Mouse (Mus musculus) embryonic facial prominence, embryonic 14.5 days (tissue): Measurements from ENCODE around the gene Slc5a6. TPM values are rescaled to one million over a fixed set of nuclear protein-coding genes. Genes with fewer than 3 reads are reported as not detected.
"Not testable (repeated sequence)": the region's sequence is repeated elsewhere in the genome, so short reads cannot be mapped to it uniquely, and the experiment has no call there.

Experiments used
- ATAC-seq: fragments of 200-750 bp; cut with Nextera tagmentation; 2 replicates; pipeline ENCODE4 v1.8.0; 2017; ENCODE audit warnings: low read depth, moderate number of reproducible peaks, moderate TSS enrichment
- DNase-seq: peaks from one replicate; pipeline ENCODE4 v3.0.0-alpha.2; 2015; ENCODE audit warnings: low spot score
- H3K27ac ChIP-seq: fragments of 300-500 bp; sonication (generic); replicated peaks from 2 replicates; pipeline ENCODE4 v1.5.1; 2014; ENCODE audit warnings: low read depth, mild to moderate bottlenecking, low read length, moderate library complexity
- H3K27me3 ChIP-seq: fragments of 300-500 bp; sonication (generic); replicated peaks from 2 replicates; pipeline ENCODE4 v1.6.1; 2014; ENCODE audit warnings: low read length; ENCODE audit not compliant: control insufficient read depth, insufficient read depth
- H3K36me3 ChIP-seq: fragments of 300-500 bp; sonication (generic); 2 replicates; pipeline ENCODE4 v1.6.1; 2014; ENCODE audit warnings: low read length, mixed read lengths; ENCODE audit not compliant: control insufficient read depth, insufficient read depth
- H3K4me1 ChIP-seq: fragments of 300-500 bp; sonication (generic); 2 replicates; pipeline ENCODE4 v1.6.1; 2014; ENCODE audit warnings: antibody characterized with exemption, low read length; ENCODE audit not compliant: control insufficient read depth, insufficient read depth
- H3K4me2 ChIP-seq: fragments of 300-500 bp; sonication (generic); 2 replicates; pipeline ENCODE4 v1.6.1; 2014; ENCODE audit warnings: low read depth, mild to moderate bottlenecking, low read length, moderate library complexity, mixed read lengths
- H3K4me3 ChIP-seq: fragments of 300-500 bp; sonication (generic); 2 replicates; pipeline ENCODE4 v1.5.1; 2014; ENCODE audit warnings: low read depth, mild to moderate bottlenecking, low read length
- H3K9ac ChIP-seq: fragments of 300-500 bp; sonication (generic); 2 replicates; pipeline ENCODE4 v1.6.1; 2014; ENCODE audit warnings: low read depth, mild to moderate bottlenecking, low read length, moderate library complexity, mixed read lengths
- H3K9me3 ChIP-seq: fragments of 300-500 bp; sonication (generic); 2 replicates; pipeline ENCODE4 v1.6.1; 2016; ENCODE audit warnings: low read length; ENCODE audit not compliant: control insufficient read depth
- WGBS: fragments of 180-500 bp; shearing (Covaris S2); extraction: QIAGEN DNeasy Blood & Tissue Kit; methylation state at CpG from one replicate; pipeline ENCODE4 v1.1.7; 2014; 5-methylcytosine and 5-hydroxymethylcytosine counted together
- polyA plus RNA-seq: library from polyadenylated mRNA; unstranded; fragments of >200 nt; fragmentation: Nextera tagmentation; extraction: Ambion mirVana; gene quantifications from 2 replicates; pipeline ENCODE4 v1.2.1, GENCODE M21; 2014

The Slc5a6 gene
- polyA plus RNA-seq, 1 experiment from 2014 or later, result 14.9 TPM

DNA sequence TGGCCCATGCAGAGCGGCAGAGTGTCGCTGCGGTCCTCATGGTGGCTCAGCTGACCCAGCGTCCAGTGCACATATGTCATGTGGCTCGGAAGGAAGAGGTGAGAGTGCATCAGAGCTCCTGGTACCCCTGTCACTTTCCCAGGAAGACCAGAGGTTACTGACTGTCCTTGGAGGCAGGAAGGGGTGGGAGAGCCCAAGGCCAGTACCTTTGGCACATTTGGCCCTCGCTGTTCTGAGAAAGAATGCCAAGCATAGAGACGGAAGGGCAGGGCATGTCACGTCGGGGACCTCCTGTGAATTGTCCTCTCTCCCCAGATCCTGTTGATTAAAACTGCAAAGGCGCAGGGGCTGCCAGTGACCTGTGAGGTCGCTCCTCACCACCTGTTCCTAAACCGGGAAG, 24.5 kb upstream of the Slc5a6 start:
- Histone ChIP-seq H3K27me3 (no peaks in the 10 kb centered on the region), H3K27ac (no peak overlapping the region), H3K36me3 (peaks cover 96% of the 10 kb centered on the region), H3K9me3 (no peaks in the 10 kb centered on the region), H3K4me1 (no peaks in the 10 kb centered on the region), H3K4me3 (no peak overlapping the region), H3K9ac (no peak overlapping the region), H3K4me2 (no peak overlapping the region)
- no peak for ATAC-seq
- WGBS, result 89% methylated on average over 12 of the region's 12 CpGs
- no peak for DNase-seq

DNA sequence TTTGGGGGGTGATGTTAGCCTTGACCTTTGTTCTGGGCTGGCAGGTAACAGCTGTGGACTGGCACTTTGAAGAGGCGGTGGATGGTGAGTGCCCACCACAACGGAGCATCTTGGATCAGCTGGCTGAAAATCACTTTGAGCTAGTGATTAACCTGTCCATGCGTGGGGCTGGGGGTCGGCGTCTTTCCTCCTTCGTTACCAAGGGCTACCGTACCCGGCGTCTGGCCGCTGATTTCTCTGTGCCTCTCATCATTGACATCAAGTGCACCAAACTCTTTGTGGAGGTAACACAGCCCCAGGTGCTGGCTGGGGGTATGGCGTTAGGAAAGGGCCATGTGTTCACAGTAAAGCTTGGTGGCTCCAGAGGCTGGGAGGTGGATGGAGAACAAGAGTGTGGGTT, 23.1 kb upstream of the Slc5a6 start:
- ATAC-seq (no peak), DNase-seq (no peak)
- Histone ChIP-seq H3K36me3 (peaks cover 96% of the 10 kb centered on the region), H3K27me3 (no peaks in the 10 kb centered on the region), H3K4me1 (no peaks in the 10 kb centered on the region), H3K9me3 (no peaks in the 10 kb centered on the region), H3K9ac (no peak overlapping the region), H3K27ac (no peak overlapping the region), H3K4me3 (no peak overlapping the region), H3K4me2 (no peak overlapping the region)
- 95% methylated on average over 11 of the region's 11 CpGs for WGBS

DNA sequence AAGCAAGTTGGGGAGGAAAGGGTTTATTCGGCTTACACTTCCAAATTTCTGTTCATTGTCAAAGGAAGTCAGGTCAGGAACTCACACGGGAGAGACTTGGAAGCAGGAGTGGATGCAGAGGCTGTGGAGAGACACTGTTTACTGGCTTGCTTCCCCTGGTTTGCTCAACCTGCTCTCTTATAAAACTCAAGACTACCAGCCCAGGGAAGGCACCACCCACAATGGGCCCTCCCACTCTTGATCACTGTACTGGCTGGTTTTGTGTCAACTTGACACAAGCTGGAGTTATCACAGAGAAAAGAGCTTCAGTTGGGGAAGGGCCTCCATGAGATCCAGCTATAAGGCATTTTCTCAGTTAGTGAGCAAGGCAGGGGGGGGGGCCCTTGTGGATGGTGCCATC, 22.3 kb upstream of the Slc5a6 start:
- H3K27ac ChIP-seq, result no peak overlapping the region

DNA sequence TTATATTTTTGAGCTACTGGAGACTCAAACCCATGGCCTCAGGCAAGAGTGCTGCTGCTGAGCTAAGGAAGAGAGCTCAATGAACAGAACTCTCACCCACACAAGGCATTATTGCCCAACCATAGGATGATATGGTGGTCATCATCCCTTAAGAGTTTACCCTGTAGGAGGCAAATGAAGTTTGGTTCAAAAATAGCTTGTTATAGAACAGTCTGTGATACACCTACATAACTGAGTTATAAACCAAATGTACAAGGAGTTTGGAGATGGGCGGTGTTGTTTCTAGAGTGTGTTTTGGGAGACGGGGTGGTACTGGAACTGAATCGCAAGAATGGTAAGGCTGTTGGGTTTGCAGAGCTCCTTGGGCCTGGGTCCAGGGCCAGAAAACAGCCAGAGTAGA, 21.1 kb upstream of the Slc5a6 start:
- H3K36me3 ChIP-seq, result peaks cover 94% of the 10 kb centered on the region
- H3K4me3 ChIP-seq, result no peak overlapping the region
- H3K4me2 ChIP-seq, result no peak overlapping the region
- ATAC-seq (no peak), DNase-seq (no peak)
- no peaks in the 10 kb centered on the region for H3K9me3 ChIP-seq
- H3K27me3 ChIP-seq, result no peaks in the 10 kb centered on the region
- no peaks in the 10 kb centered on the region for H3K4me1 ChIP-seq
- 100% methylated on average over 3 of the region's 3 CpGs for WGBS
- H3K9ac ChIP-seq, result no peak overlapping the region
- no peak overlapping the region for H3K27ac ChIP-seq

More for the DNA sequence above, 22.3 kb upstream of the Slc5a6 start:
- Histone ChIP-seq H3K9me3 (no peaks in the 10 kb centered on the region), H3K4me2 (no peak overlapping the region), H3K27me3 (no peaks in the 10 kb centered on the region), H3K9ac (no peak overlapping the region), H3K36me3 (peaks cover 96% of the 10 kb centered on the region), H3K4me1 (no peaks in the 10 kb centered on the region), H3K4me3 (no peak overlapping the region)
- no peak for DNase-seq
- no peak for ATAC-seq
- 88% methylated on average over 2 of the region's 2 CpGs for WGBS

DNA sequence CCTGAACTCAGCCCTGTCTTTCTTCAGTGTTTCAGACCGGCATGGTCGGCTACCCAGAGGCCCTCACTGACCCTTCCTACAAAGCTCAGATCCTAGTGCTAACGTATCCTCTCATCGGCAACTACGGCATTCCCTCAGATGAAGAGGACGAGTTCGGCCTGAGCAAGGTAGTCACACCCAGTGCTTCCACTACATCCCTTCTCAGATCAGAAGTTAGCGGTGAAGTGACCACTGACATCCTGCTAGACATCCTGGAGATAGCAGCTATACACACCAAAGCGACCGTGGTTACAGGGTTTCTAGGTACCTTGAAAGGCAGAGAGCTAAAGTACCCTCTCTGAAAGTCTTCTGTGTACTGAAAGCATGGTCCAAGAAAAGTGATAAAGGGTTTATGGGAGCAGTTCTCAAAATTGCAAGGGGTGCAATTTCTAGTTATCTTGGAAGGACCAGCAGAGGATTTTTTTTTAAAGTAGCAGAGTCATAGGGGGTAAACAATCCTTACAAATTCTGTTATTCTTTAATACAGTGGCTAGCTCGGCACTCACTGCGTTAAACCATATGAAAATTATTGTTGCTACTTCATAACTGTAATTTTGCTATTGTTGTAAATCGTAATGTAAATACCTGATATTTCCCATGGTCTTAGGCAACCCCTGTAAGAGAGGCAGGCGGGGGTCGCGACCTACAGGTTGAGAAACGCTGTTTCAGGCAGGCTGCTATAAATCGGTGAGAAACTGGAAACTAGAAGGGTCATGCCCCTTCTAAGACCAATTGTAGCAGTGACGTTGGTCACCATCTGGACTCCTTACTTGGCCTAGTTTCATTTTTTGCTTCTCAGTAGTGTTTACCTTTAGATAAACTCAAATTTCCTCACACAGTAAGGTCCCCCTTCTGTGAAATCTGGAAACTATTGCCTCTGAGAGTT, 6.8 kb upstream of the Slc5a6 start:
- Histone ChIP-seq H3K4me2 (peak overlapping the region; percentile 73), H3K9me3 (no peaks in the 10 kb centered on the region), H3K27ac (peak overlapping the region; percentile 73; the same call in 1 of the 2 replicates), H3K27me3 (no peaks in the 10 kb centered on the region), H3K4me3 (peak overlapping the region; percentile 55), H3K36me3 (peaks cover 38% of the 10 kb centered on the region), H3K9ac (peak overlapping the region; percentile 78), H3K4me1 (peaks cover 5% of the 10 kb centered on the region)
- no peak for DNase-seq
- WGBS, result 14% methylated on average over 19 of the region's 19 CpGs
- ATAC-seq, result peak; percentile 20

DNA sequence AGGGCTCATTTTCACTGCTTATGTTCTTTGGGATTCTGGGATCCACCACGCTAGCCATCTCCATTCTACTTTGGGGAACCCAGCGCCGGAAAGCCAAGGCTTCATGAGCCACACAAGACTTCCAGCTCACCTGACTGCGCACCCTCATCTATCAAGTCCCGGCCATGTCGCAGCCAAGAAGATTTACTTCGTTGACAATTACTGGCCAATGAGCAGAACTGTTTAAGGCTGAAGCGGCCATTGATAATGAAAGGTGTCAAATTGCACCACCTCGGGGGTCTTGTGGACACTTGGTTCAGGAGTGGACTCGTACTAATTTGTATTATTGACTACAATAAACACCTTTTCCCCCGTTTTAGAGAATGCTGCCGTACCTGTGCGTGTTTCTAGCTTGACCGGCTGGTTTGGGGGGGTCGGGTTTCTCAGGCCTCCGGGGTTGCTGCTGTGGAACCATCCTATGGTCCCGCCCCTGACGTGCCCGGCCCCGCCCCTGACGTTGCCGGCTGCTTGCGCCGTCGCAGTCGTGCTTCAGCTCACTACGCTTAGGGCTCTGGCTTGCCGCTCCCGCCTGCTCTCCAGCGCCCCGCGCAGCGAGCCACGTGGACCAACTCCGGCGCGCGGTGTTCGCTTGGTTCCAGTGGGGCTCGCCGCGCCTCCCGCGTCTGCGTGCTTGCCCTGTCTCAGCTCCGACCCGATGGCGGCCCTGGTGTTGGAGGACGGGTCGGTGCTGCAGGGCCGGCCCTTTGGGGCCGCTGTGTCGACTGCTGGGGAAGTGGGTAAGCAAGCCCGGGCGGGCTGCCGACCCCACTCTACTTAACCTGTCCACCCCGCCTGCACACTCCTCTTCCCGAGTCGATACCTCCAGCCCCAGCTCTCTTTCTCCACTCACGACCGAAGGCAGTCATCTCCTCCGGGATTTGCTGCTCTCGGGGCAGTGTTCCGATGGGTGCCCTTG, 5.8 kb upstream of the Slc5a6 start, which contains the start of gene Cad:
TSS of gene Cad (plus strand) at position 520 of the 955 bp plus-strand sequence.
- DNase-seq (peak; percentile 97), ATAC-seq (peak; percentile 98)
- Histone ChIP-seq H3K36me3 (peaks cover 29% of the 10 kb centered on the region), H3K4me3 (peak within 1 kb of the TSS; percentile 55), H3K9ac (peak within 1 kb of the TSS; percentile 78), H3K4me2 (peak within 1 kb of the TSS; percentile 73), H3K9me3 (no peaks in the 10 kb centered on the region), H3K27ac (peak within 1 kb of the TSS; percentile 73), H3K27me3 (no peaks in the 10 kb centered on the region), H3K4me1 (peaks cover 5% of the 10 kb centered on the region)
- WGBS, result under 1% methylated on average over 39 of the region's 64 CpGs

DNA sequence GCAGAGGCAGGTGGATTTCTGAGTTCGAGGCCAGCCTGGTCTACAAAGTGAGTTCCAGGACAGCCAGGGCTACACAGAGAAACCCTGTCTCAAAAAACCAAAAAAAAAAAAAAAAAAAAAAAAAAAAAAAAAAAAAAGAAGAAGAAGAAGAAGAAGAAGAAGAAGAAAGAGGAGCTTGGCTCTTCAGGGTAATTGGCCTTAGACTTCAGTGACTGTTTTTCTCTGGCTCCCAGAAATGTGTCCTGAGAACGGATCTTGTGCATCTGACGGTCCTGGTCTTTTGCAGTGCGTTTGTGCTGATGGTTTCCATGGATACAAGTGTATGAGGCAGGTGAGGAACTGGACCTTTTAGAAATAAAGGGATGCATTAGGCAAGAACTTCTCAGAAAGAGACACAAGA, 5.0 kb upstream of the Slc5a6 start:
- Histone ChIP-seq H3K27ac (peak overlapping the region; percentile 73; the same call in 1 of the 2 replicates), H3K4me3 (peak overlapping the region; percentile 55; the same call in 1 of the 2 replicates), H3K9ac (peak overlapping the region; percentile 78), H3K4me2 (peak overlapping the region; percentile 73), H3K36me3 (peaks cover 21% of the 10 kb centered on the region)
- not testable (repeated sequence) for ATAC-seq, H3K4me1 ChIP-seq, H3K9me3 ChIP-seq, DNase-seq, H3K27me3 ChIP-seq
- WGBS, result 58% methylated on average over 4 of the region's 4 CpGs

DNA sequence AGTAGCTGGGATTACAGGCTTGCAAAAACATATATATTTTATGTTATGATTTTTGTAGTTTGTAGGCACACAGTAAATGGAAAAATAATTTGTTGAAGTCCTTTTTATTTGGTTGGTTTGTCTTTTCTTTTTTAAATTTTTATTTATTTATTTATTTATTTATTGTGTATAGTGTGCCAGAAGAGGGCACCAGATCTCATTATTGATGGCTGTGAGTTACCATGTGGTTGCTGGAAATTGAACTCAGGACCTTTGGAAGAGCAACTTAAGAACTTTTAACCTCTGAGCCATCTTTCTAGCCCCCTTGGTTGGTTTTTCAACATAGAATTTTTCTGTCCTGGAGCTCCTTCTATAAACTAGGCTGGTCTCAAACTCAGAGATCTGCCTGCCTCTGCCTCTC, 1.7 kb upstream of the Slc5a6 start:
- no peak overlapping the region for H3K27ac ChIP-seq
- H3K9ac ChIP-seq, result no peak overlapping the region
- peaks cover 13% of the 10 kb centered on the region for H3K36me3 ChIP-seq
- H3K9me3 ChIP-seq, result no peaks in the 10 kb centered on the region
- DNase-seq, result no peak
- H3K4me2 ChIP-seq, result no peak overlapping the region
- H3K4me3 ChIP-seq, result no peak overlapping the region
- ATAC-seq, result no peak
- no peaks in the 10 kb centered on the region for H3K27me3 ChIP-seq
- no peaks in the 10 kb centered on the region; the same call in 1 of the 2 replicates for H3K4me1 ChIP-seq
